Mouse (Mus musculus) heart, postnatal 0 days (tissue): ENCODE results near the gene Nanos1.

ENCODE experiments used
- CTCF ChIP-seq: IDR thresholded peaks from 2 replicates; pipeline ENCODE4 v1.5.1; 2016; ENCODE audit warnings: antibody characterized with exemption, control low read depth, low read depth
- EP300 ChIP-seq: IDR thresholded peaks from 2 replicates; pipeline ENCODE4 v1.6.1; 2016; ENCODE audit warnings: antibody characterized with exemption, low read depth

GRCm38 (mm10) chr19:60789919-60790506, 34.2 kb downstream of the Nanos1 start:
- TF ChIP-seq CTCF = no peak
- TF ChIP-seq EP300 = no peak
